ENCODE assay signal across 18 mouse cellular contexts in the genomic region with DNA sequence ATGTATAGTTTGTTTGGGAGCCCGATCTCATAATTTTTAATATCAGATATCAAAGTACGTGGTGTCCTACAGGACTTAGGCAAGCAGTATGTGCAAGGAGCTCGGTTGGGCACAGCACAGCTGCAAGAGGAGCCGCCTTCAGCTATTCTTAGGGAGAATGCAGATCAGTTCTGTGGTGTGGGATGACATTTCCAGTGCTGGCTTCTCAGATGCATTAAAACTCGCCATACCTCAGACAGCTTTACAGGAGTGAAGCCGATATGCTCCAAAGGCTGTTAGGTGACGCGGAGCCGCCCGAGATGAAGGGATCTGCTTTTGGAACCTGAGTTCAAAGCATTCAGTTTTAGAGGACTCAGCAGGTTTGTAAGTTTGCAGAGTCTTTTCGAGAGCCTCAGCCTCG. TPM values are rescaled to one million over a fixed set of nuclear protein-coding genes. Genes with fewer than 3 reads are reported as not detected.
DNase-seq lines count a peak whose midpoint lies in the region; TF ChIP-seq lines count a peak whose summit lies in the region.
"Had no signal": no experiment of that assay in that cellular context is flagged by ENCODE, and none has a peak within 500 bp of the region (broad histone marks: within the 10 kb centered on the region; RNA-seq: fewer than 3 reads in every experiment).

No protein-coding gene starts in this region.

- peak; percentile 28 to 53 for DNase-seq in frontal cortex, adult 2 months (ENCODE audit: extremely low spot score in 1 of 2, low spot score in 1 of 2)
- DNase-seq in frontal cortex, postnatal 25 days (ENCODE audit: low spot score in 2 of 2) = no peak
- DNase-seq in heart, adult 11 months = peak; percentile 82
- DNase-seq in heart, postnatal 14 days = no peak
- DNase-seq in left cerebral cortex, adult 2 months (ENCODE audit: extremely low spot score in 1 of 2, low spot score in 2 of 2) = no peak
- DNase-seq in left cerebral cortex, adult 8-10 months (ENCODE audit: low spot score in 2 of 2) = no peak
- DNase-seq in cerebellum, adult 18-20 months = no peak
- DNase-seq: adrenal gland, postnatal 10 days; cerebellum, adult 11-12 months; cerebellum, adult 9-11 months; cerebellum, postnatal 36 days had no signal

- intact Hi-C loops in heart, postnatal 14 days (cut with DNase I) = no loop called here
- intact Hi-C loops in left cerebral cortex, adult 2 months (cut with DNase I) = no loop called here

- TF ChIP-seq CTCF in left cerebral cortex, adult 2 months (IDR thresholded peaks at IDR 0.05) = no peak
- TF ChIP-seq CTCF in olfactory bulb, adult 2 months (IDR thresholded peaks at IDR 0.05; ENCODE audit: insufficient read depth, low read depth, low read length) = no peak

- peak overlapping the region; percentile 61 for H3K27ac ChIP-seq in left cerebral cortex, adult 2 months
- peak overlapping the region; percentile 50; the same call in 1 of the 2 replicates for H3K27ac ChIP-seq in olfactory bulb, adult 2 months (ENCODE audit: insufficient read depth, low read depth, low read length)
- H3K27ac ChIP-seq: embryonic facial prominence, embryonic 13.5 days; forebrain, embryonic 12.5 days; heart, embryonic 15.5 days; hindbrain, embryonic 10.5 days; hindbrain, embryonic 14.5 days; intestine, embryonic 15.5 days had no signal

- no peak overlapping the region for H3K4me3 ChIP-seq in left cerebral cortex, adult 2 months
- H3K4me3 ChIP-seq in olfactory bulb, adult 2 months (ENCODE audit: insufficient read depth, low read depth, low read length) = no peak overlapping the region
- H3K4me3 ChIP-seq: embryonic facial prominence, embryonic 13.5 days; forebrain, embryonic 12.5 days; heart, embryonic 15.5 days; hindbrain, embryonic 10.5 days; intestine, embryonic 15.5 days had no signal

- H3K4me1 ChIP-seq in olfactory bulb, adult 2 months (ENCODE audit: control insufficient read depth, insufficient read depth, low read length) = peaks cover 13% of the 10 kb centered on the region
- H3K4me1 ChIP-seq: embryonic facial prominence, embryonic 13.5 days; heart, embryonic 15.5 days; intestine, embryonic 15.5 days had no signal

- no peak for TF ChIP-seq POLR2A in olfactory bulb, adult 2 months (IDR thresholded peaks at IDR 0.05; ENCODE audit: insufficient read depth, low read depth, low read length)

- WGBS in olfactory bulb, adult 2 months = 73% methylated on average over 12 of the region's 12 CpGs

RNA-seq across cellular contexts. Expression of a gene that starts 30.0 kb away (rescaled TPM):
- polyA plus RNA-seq in frontal cortex, adult 2 months (2012; rRNA removed) = 8.4 and 8.8 TPM in 2 replicates
- 10 to 100 TPM; 25.9 to 28.2 TPM for total RNA-seq in heart, postnatal 14 days (2021)
- total RNA-seq in left cerebral cortex, adult 2 months (2021) = 10 to 100 TPM; 18.1 to 19.5 TPM
- total RNA-seq in left cerebral cortex, adult 8-10 months (2022) = 10 to 100 TPM; 20.3 to 21.7 (median 20.9) TPM
- polyA plus RNA-seq in olfactory bulb, adult 2 months (2012; ENCODE audit: insufficient read depth, insufficient read length, low replicate concordance, missing spikeins) = not detected in 2 replicates

Comparison
In these comparisons a context has a peak if more than half of its experiments do, and no peak if none do; other contexts are left out.
1. DNase-seq: peak in frontal cortex, adult 2 months (2 of 2) and heart, adult 11 months (single experiment); none in frontal cortex, postnatal 25 days (0 of 2), heart, postnatal 14 days (0 of 2), left cerebral cortex, adult 2 months (0 of 2), left cerebral cortex, adult 8-10 months (0 of 2) and cerebellum, adult 18-20 months (0 of 2).